Mouse (Mus musculus) intestine, embryonic 16.5 days (tissue): Measurements from ENCODE around the gene Espl1. TPM values are rescaled to one million over a fixed set of nuclear protein-coding genes. Genes with fewer than 3 reads are reported as not detected.

Source experiments
- ATAC-seq: fragments of 200-750 bp; cut with Nextera tagmentation; 2 replicates; pipeline ENCODE4 v1.8.0; 2017; ENCODE audit warnings: moderate TSS enrichment, moderate library complexity
- H3K27ac ChIP-seq: fragments of 300-500 bp; sonication (generic); 2 replicates; pipeline ENCODE4 v1.5.1; 2014; ENCODE audit warnings: mild to moderate bottlenecking, low read length
- H3K27me3 ChIP-seq: fragments of 300-500 bp; sonication (generic); replicated peaks from 2 replicates; pipeline ENCODE4 v1.6.1; 2014; ENCODE audit warnings: low read length, control low read depth, mixed read lengths; ENCODE audit not compliant: control insufficient read depth, insufficient read depth
- H3K36me3 ChIP-seq: fragments of 300-500 bp; sonication (generic); 2 replicates; pipeline ENCODE4 v1.6.1; 2014; ENCODE audit warnings: low read length, control low read depth; ENCODE audit not compliant: control insufficient read depth, insufficient read depth
- H3K4me1 ChIP-seq: fragments of 300-500 bp; sonication (generic); 2 replicates; pipeline ENCODE4 v1.6.1; 2014; ENCODE audit warnings: low read length, control low read depth, mixed read lengths; ENCODE audit not compliant: control insufficient read depth, insufficient read depth
- H3K4me2 ChIP-seq: fragments of 300-500 bp; sonication (generic); 2 replicates; pipeline ENCODE4 v1.6.1; 2014; ENCODE audit warnings: low read depth, low read length, control low read depth
- H3K4me3 ChIP-seq: fragments of 300-500 bp; sonication (generic); 2 replicates; pipeline ENCODE4 v1.5.1; 2014; ENCODE audit warnings: mild to moderate bottlenecking, low read length
- H3K9ac ChIP-seq: fragments of 300-500 bp; sonication (generic); 2 replicates; pipeline ENCODE4 v1.6.1; 2014; ENCODE audit warnings: low read depth, low read length
- H3K9me3 ChIP-seq: fragments of 300-500 bp; sonication (generic); 2 replicates; pipeline ENCODE4 v1.6.1; 2016; ENCODE audit warnings: low read length, control low read depth; ENCODE audit not compliant: control insufficient read depth
- WGBS: fragments of 180-500 bp; shearing (Covaris S2); extraction: QIAGEN DNeasy Blood & Tissue Kit; methylation state at CpG from one replicate; pipeline ENCODE4 v1.1.7; 2014; 5-methylcytosine and 5-hydroxymethylcytosine counted together
- polyA plus RNA-seq: library from polyadenylated mRNA; unstranded; fragments of >200 nt; fragmentation: Nextera tagmentation; extraction: Ambion mirVana; gene quantifications from 2 replicates; pipeline ENCODE4 v1.2.1, GENCODE M21; 2015

Gene Espl1
- polyA plus RNA-seq, 1 experiment from 2014 or later, result 21.1 TPM

DNA sequence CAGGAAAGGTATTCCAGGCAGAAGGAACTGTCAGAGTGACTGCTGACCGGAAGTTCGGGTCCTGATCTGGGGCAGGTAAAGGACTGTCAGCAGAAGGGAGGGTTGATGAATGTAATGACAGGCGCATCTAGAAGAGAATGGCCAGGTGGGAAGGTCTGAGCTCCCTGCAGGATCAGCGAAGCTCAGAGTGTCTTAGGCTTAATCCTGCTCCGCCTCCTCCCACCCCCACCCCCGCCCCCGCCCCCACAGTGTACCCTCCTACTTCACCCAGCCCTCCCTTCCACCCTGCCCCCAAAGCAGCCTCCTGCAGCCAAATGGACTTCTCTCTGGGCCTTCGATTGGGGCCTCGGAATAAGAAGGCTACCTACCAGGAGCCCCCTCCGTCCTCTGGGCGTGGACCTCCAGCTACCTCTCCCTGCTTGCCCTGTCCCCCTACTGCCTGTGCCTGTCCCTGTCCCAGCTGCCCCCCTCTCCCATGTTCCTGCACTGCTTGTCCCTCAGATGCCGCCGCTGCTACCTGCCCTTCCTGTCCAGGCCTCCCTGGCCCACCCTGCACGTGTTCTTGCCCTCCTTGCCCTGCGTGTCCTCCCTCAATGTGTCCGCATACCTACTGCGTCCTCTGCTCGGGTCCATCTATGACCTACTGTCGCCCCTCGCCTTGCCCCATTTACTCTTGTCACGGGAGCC lies 25.6 kb upstream of the Espl1 start, which contains the start of gene Gm9918:
TSS of gene Gm9918 (plus strand) at position 290 of the 687 bp plus-strand sequence.
- Histone ChIP-seq H3K36me3 (no peaks in the 10 kb centered on the region), H3K9me3 (no peaks in the 10 kb centered on the region), H3K4me2 (peak within 1 kb of the TSS; percentile 25; the same call in 1 of the 2 replicates), H3K9ac (peak within 1 kb of the TSS; percentile 37; the same call in 1 of the 2 replicates), H3K27ac (no peak within 1 kb of the TSS), H3K4me3 (peak within 1 kb of the TSS; percentile 22; the same call in 1 of the 2 replicates), H3K27me3 (peaks cover 5% of the 10 kb centered on the region; the same call in 1 of the 2 replicates), H3K4me1 (peaks cover 5% of the 10 kb centered on the region; the same call in 1 of the 2 replicates)
- ATAC-seq, result no peak
- 19% methylated on average over 21 of the region's 21 CpGs for WGBS

DNA sequence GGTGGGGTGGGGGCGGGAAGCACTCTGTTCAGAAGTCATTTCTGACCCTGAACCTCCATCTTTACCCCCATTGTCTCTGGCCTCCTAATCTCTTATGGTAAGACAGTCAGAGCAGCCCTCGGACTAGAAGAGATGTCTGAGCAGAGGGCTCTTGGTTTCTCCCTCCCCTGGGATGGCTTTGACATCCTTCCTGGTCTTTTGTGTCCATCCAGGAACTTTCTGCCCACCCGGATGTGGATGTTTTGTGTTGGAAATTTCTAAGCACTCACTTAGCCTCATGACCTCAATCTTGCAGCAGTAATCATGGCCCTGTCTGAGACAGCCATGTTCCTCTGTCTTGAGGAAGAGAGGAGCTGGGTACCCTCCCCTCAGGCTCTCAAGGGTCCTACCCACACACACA lies 24.6 kb upstream of the Espl1 start:
- Histone ChIP-seq H3K9me3 (no peaks in the 10 kb centered on the region), H3K4me2 (no peak overlapping the region), H3K27ac (no peak overlapping the region), H3K4me1 (peaks cover 5% of the 10 kb centered on the region; the same call in 1 of the 2 replicates), H3K4me3 (no peak overlapping the region), H3K9ac (no peak overlapping the region), H3K27me3 (peaks cover 5% of the 10 kb centered on the region; the same call in 1 of the 2 replicates), H3K36me3 (no peaks in the 10 kb centered on the region)
- ATAC-seq, result no peak
- WGBS, result 41% methylated on average over 3 of the region's 3 CpGs

DNA sequence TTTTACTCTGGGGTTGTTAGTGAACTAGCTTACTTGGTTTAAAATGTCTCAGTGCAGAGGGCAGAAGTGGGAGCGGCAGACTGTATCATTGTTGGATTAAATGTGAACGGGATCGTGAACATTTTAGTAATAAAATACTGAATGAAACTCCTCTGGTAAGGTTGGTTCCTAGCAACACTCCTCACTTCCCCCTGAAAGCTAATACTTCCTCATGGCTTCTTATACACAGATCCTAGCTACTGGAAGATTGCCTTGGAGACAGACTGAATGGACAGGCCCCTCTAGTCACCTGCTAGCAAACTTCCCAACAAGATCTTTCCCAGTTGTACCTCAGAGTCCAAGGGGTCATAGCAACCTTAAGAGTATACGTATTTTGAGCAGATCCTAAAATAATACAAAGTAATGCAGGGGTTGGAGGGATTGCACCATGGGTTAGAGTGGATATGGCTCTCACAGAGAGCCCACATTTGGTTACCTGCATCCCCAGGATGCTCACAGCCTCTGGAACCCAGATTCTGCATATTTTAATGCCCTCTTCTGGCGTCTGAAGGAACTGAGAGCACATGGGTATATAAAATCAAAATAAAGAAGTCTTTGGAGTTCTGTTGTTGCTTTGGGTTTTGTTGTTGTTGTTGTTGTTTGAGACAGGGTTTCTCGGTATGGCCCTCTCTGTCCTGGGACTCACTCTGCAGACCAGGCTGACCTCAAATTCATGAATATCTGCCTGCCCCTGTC lies 21.9 kb upstream of the Espl1 start:
- ATAC-seq, result no peak
- WGBS, result 76% methylated on average over 6 of the region's 6 CpGs

DNA sequence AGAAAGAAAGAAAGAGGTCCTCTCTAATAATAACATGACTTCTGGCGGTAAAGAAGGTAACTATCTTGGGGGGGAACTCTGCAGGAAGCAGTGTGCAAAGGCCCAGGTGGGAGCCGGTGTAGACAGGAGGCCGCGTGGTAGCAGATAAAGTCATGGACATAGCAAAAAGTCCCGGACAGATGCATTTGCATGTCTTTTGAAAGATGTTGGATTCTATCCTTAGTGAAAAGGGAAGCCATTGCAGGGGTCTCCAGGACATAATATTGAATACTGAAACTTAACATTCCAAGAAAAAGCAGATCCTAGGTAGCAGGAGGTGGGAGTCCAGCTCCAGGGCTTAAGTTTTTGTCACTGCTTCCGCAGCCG lies 17.4 kb upstream of the Espl1 start:
- 30% methylated on average over 7 of the region's 7 CpGs for WGBS
- Histone ChIP-seq H3K4me2 (peak overlapping the region; percentile 70), H3K4me1 (peaks cover 14% of the 10 kb centered on the region), H3K9me3 (no peaks in the 10 kb centered on the region), H3K27me3 (no peaks in the 10 kb centered on the region), H3K36me3 (peaks cover 11% of the 10 kb centered on the region), H3K9ac (peak overlapping the region; percentile 92), H3K4me3 (peak overlapping the region; percentile 88), H3K27ac (peak overlapping the region; percentile 94)
- ATAC-seq, result 0 out of 2 replicates have a peak, but pooled peaks have one; percentile 3

More for the DNA sequence above, 21.9 kb upstream of the Espl1 start:
- no peak overlapping the region for H3K27ac ChIP-seq
- no peak overlapping the region for H3K9ac ChIP-seq
- no peaks in the 10 kb centered on the region for H3K36me3 ChIP-seq
- H3K4me2 ChIP-seq, result no peak overlapping the region
- no peak overlapping the region for H3K4me3 ChIP-seq
- H3K9me3 ChIP-seq, result no peaks in the 10 kb centered on the region
- H3K4me1 ChIP-seq, result peaks cover 9% of the 10 kb centered on the region
- H3K27me3 ChIP-seq, result peaks cover 5% of the 10 kb centered on the region; the same call in 1 of the 2 replicates

GRCm38 (mm10) chr15:102279092-102279782 lies 16.8 kb upstream of the Espl1 start, which contains the start of gene Mfsd5:
Mfsd5 (plus strand) TSS chr15:102279454.
- peak; percentile 95 for ATAC-seq
- Histone ChIP-seq H3K4me1 (peaks cover 14% of the 10 kb centered on the region), H3K36me3 (peaks cover 11% of the 10 kb centered on the region), H3K4me3 (peak within 1 kb of the TSS; percentile 88), H3K27ac (peak within 1 kb of the TSS; percentile 94), H3K9ac (peak within 1 kb of the TSS; percentile 92), H3K9me3 (no peaks in the 10 kb centered on the region), H3K4me2 (peak within 1 kb of the TSS; percentile 70), H3K27me3 (no peaks in the 10 kb centered on the region)
- under 1% methylated on average over 65 of the region's 65 CpGs for WGBS

DNA sequence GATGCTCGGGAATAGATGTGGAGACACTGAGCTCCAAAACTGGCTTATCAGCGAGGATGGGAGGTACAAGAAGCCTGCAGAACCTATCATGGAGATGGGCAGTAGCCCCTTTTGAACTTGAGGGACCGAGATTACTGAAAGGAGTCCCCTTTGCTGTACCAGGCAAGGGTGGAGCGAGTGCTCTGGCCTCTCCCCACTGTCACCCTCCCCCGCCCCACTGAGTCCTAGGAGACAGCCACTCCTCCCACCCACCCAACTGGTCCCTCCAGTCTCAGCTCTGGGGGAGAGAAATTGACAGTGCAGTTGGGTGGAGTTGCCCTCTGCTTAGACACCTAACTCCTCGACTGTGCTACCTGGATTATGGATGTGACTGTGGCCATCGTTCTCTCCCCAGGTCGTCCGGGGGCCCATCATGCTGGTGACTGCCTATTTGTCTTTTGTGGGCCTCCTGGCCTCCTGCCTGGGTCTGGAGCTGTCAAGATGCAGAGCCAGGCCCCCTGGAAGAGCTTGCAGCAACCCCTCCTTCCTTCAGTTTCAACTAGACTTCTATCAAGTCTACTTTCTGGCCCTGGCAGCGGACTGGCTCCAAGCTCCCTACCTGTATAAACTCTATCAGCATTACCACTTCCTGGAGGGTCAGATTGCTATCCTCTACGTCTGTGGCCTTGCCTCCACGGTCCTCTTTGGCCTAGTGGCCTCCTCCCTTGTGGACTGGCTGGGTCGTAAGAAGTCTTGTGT lies 16.1 kb upstream of the Espl1 start:
- Histone ChIP-seq H3K27ac (peak overlapping the region; percentile 94), H3K9ac (peak overlapping the region; percentile 92), H3K27me3 (no peaks in the 10 kb centered on the region), H3K9me3 (no peaks in the 10 kb centered on the region), H3K4me3 (peak overlapping the region; percentile 88), H3K4me2 (peak overlapping the region; percentile 70), H3K36me3 (peaks cover 11% of the 10 kb centered on the region), H3K4me1 (peaks cover 14% of the 10 kb centered on the region)
- 24% methylated on average over 13 of the region's 13 CpGs for WGBS
- peak; percentile 41 for ATAC-seq

DNA sequence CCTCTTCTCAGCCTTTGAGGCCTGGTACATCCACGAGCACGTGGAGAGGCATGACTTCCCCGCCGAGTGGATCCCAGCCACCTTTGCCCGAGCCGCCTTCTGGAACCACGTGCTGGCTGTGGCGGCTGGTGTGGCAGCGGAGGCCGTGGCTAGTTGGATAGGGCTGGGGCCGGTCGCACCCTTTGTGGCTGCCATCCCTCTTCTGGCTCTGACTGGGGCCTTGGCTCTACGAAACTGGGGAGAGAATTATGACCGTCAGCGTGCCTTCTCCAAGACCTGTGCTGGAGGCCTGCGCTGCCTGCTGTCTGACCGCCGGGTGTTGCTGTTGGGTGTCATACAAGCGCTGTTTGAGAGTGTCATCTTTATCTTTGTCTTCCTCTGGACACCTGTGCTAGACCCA lies 15.4 kb upstream of the Espl1 start:
- no peaks in the 10 kb centered on the region for H3K9me3 ChIP-seq
- H3K27me3 ChIP-seq, result no peaks in the 10 kb centered on the region
- H3K9ac ChIP-seq, result no peak overlapping the region
- no peak overlapping the region for H3K27ac ChIP-seq
- ATAC-seq, result no peak
- H3K4me1 ChIP-seq, result peaks cover 14% of the 10 kb centered on the region
- 94% methylated on average over 19 of the region's 19 CpGs for WGBS
- peak overlapping the region; percentile 88 for H3K4me3 ChIP-seq
- H3K4me2 ChIP-seq, result peak overlapping the region; percentile 70; the same call in 1 of the 2 replicates
- peaks cover 11% of the 10 kb centered on the region for H3K36me3 ChIP-seq

DNA sequence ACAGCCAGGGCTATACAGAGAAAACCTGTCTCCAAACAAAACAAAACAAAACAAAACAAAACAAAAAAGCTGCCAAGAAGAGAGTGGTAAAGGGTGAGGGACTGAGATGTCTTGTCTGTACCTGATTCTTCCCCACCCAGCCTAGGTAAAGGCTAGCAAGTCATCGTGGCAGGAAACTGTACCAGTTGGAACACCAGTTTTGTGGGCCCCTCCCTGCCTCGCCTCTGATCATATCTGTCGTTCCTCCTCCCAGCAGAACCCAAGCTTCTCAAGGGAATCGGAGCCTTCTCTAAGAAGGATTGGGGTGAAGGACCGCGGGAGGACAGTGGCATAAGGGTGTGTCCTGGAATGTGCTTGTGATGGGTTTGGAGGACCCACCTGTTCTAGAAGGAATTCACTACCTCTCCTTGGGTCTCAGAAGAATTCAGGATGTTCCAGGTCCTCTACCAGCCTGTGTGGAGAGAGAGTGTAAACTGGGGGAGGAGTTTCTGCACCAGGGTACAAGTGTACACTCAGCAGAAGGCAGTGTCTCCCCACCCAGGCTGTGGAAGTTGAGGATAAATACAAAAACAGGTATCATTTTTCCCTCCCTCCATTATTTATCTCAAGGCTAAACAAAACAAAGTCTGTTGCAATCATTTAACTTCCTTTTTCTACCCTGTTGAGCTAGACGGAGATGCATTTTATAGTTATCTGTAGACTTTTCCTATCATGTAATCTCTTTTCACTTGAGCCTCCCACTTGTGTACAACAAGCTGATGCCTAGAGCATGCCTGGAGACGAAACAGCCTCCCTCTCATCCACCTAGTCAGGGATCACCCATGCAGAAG lies 13.4 kb upstream of the Espl1 start:
- no peaks in the 10 kb centered on the region for H3K27me3 ChIP-seq
- no peak overlapping the region for H3K4me3 ChIP-seq
- 67% methylated on average over 8 of the region's 8 CpGs for WGBS
- no peak for ATAC-seq
- H3K4me1 ChIP-seq, result peaks cover 14% of the 10 kb centered on the region
- 0 out of 2 replicates have a peak overlapping the region, but pooled peaks have one; percentile 2 for H3K9ac ChIP-seq
- H3K36me3 ChIP-seq, result peaks cover 11% of the 10 kb centered on the region
- H3K4me2 ChIP-seq, result no peak overlapping the region
- H3K27ac ChIP-seq, result no peak overlapping the region
- no peaks in the 10 kb centered on the region for H3K9me3 ChIP-seq
